Mouse (Mus musculus) neural tube, embryonic 13.5 days (tissue): ENCODE measurements around the gene Ikzf1. TPM values are rescaled to one million over a fixed set of nuclear protein-coding genes. Genes with fewer than 3 reads are reported as not detected.

Source experiments
- ATAC-seq: fragments of 200-750 bp; cut with Nextera tagmentation; 2 replicates; pipeline ENCODE4 v1.8.0; 2017; ENCODE audit warnings: low read depth, mild to moderate bottlenecking, moderate TSS enrichment, moderate library complexity
- H3K27ac ChIP-seq: fragments of 300-500 bp; sonication (generic); replicated peaks from 2 replicates; pipeline ENCODE4 v1.5.1; 2015; ENCODE audit warnings: moderate library complexity, mild to moderate bottlenecking, inconsistent platforms
- H3K27me3 ChIP-seq: fragments of 300-500 bp; sonication (generic); 2 replicates; pipeline ENCODE4 v1.6.1; 2015; ENCODE audit warnings: mild to moderate bottlenecking, inconsistent platforms
- H3K36me3 ChIP-seq: fragments of 300-500 bp; sonication (generic); 2 replicates; pipeline ENCODE4 v1.6.1; 2015; ENCODE audit warnings: mild to moderate bottlenecking, inconsistent platforms
- H3K4me1 ChIP-seq: fragments of 300-500 bp; sonication (generic); replicated peaks from 2 replicates; pipeline ENCODE4 v1.6.1; 2015; ENCODE audit warnings: inconsistent platforms
- H3K4me2 ChIP-seq: fragments of 300-500 bp; sonication (generic); 2 replicates; pipeline ENCODE4 v1.6.1; 2015; ENCODE audit warnings: inconsistent platforms, mild to moderate bottlenecking, moderate library complexity
- H3K4me3 ChIP-seq: fragments of 300-500 bp; sonication (generic); 2 replicates; pipeline ENCODE4 v1.5.1; 2015; ENCODE audit warnings: mild to moderate bottlenecking, inconsistent platforms
- H3K9ac ChIP-seq: fragments of 300-500 bp; sonication (generic); 2 replicates; pipeline ENCODE4 v1.6.1; 2015; ENCODE audit warnings: moderate library complexity, mild to moderate bottlenecking, inconsistent platforms
- H3K9me3 ChIP-seq: fragments of 300-500 bp; sonication (generic); 2 replicates; pipeline ENCODE4 v1.6.1; 2016; ENCODE audit warnings: inconsistent platforms
- WGBS: fragments of 180-500 bp; shearing (Covaris S2); methylation state at CpG from one replicate; pipeline ENCODE4 v1.1.7; 2015; 5-methylcytosine and 5-hydroxymethylcytosine counted together
- polyA plus RNA-seq: library from polyadenylated mRNA; unstranded; fragments of >200 nt; fragmentation: Nextera tagmentation; extraction: Ambion mirVana; gene quantifications from 2 replicates; pipeline ENCODE4 v1.2.1, GENCODE M21; 2015

Gene Ikzf1
- polyA plus RNA-seq, 1 experiment from 2014 or later, result 0.38 TPM

GRCm38 (mm10) chr11:11692558-11693166 lies 7.9 kb downstream of the Ikzf1 start:
- Histone ChIP-seq H3K4me2 (no peak overlapping the region), H3K9me3 (no peaks in the 10 kb centered on the region), H3K36me3 (no peaks in the 10 kb centered on the region), H3K4me3 (no peak overlapping the region), H3K4me1 (no peaks in the 10 kb centered on the region), H3K9ac (no peak overlapping the region), H3K27ac (no peak overlapping the region), H3K27me3 (peaks cover 17% of the 10 kb centered on the region)
- 90% methylated on average over 10 of the region's 10 CpGs for WGBS
- ATAC-seq, result no peak

- H3K27me3 ChIP-seq, result peaks cover 9% of the 10 kb centered on the region; the same call in 1 of the 2 replicates
- 91% methylated on average over 3 of the region's 3 CpGs for WGBS
Measured at GRCm38 (mm10) chr11:11693446-11693845, 8.6 kb downstream of the Ikzf1 start.

GRCm38 (mm10) chr11:11694072-11694471 lies 9.3 kb downstream of the Ikzf1 start:
- no peaks in the 10 kb centered on the region for H3K9me3 ChIP-seq
- H3K27me3 ChIP-seq, result peaks cover 4% of the 10 kb centered on the region; the same call in 1 of the 2 replicates
- no peak overlapping the region for H3K9ac ChIP-seq
- H3K27ac ChIP-seq, result no peak overlapping the region
- H3K36me3 ChIP-seq, result no peaks in the 10 kb centered on the region
- H3K4me2 ChIP-seq, result no peak overlapping the region
- no peaks in the 10 kb centered on the region for H3K4me1 ChIP-seq
- no peak overlapping the region for H3K4me3 ChIP-seq
- ATAC-seq, result no peak
- WGBS, result 86% methylated on average over 2 of the region's 2 CpGs

More at GRCm38 (mm10) chr11:11693446-11693845, 8.6 kb downstream of the Ikzf1 start:
- no peaks in the 10 kb centered on the region for H3K4me1 ChIP-seq
- H3K4me2 ChIP-seq, result no peak overlapping the region
- H3K9ac ChIP-seq, result no peak overlapping the region
- no peaks in the 10 kb centered on the region for H3K36me3 ChIP-seq
- H3K4me3 ChIP-seq, result no peak overlapping the region
- ATAC-seq, result no peak
- no peaks in the 10 kb centered on the region for H3K9me3 ChIP-seq
- H3K27ac ChIP-seq, result no peak overlapping the region

DNA sequence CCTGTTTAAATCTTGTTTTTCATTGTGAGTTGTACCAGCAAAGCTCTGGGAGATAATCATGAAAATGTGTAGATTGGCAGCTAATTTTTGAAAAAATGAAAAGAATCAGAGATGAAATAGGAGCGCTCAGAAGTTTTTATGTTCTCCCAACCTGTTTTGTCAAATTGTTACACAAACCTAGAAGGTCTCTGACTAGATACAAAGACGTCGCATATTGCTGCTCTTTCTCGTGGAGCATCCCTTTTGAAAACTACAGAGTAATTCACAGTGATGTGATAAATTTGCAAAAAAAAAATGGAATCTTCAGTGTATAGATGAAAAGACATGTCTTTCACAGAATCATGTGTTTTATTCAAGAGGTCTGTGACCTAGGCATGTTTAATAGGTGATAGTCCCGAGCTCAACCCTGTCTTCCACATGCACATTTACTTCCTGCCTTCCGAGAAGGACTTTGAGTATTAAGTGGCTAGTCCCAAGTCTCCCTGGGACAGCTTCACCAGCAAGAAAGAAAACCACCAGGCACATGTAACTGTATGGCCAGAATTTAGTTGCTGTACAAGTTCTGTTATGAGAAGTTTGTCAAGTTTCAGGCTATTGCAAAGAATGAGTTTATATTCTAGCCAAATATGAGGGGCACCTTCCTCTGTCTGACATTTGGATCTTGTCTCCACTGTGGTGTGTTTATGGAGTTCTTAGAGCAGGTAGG lies 9.8 kb downstream of the Ikzf1 start:
- Histone ChIP-seq H3K36me3 (no peaks in the 10 kb centered on the region), H3K27me3 (0 out of 2 replicates have a peak, but pooled peaks cover 3% of the 10 kb centered on the region), H3K27ac (no peak overlapping the region), H3K9ac (no peak overlapping the region), H3K4me2 (no peak overlapping the region), H3K4me3 (no peak overlapping the region), H3K9me3 (no peaks in the 10 kb centered on the region), H3K4me1 (no peaks in the 10 kb centered on the region)
- ATAC-seq, result no peak
- 87% methylated on average over 6 of the region's 6 CpGs for WGBS

DNA sequence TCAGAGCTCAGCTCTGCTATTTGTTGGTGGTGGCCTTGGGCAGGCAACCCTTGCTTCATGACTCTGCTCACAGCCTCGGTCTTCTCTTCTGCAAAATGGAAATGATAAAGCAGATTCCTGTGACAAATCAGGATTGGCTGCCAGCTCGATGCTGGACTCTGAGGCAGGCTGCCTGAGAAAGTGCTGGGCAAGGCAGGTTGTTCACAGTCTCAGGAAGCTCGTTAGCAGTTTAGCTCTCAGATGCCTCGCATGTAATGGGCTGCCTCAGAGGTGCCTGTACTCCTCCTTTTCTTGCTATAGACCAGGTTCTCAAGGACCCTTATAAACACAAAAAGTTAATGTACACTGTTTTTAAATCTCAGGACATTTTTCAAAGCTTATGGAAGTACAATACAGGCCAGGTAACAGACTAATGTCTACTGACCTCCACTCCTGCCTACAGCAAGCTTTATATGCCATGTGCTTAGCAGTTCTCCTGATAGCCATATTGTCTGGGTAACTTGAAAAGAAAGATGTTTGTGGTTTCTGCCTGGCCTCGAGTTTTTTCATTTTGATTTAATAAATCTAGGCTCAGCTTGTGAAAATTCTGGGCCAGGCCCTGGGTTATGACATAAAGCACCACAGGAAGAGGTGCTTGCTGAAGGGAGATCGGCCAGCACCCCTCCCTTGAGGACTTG lies 10.5 kb downstream of the Ikzf1 start:
- H3K9ac ChIP-seq, result no peak overlapping the region
- H3K4me3 ChIP-seq, result no peak overlapping the region
- WGBS, result 67% methylated on average over 6 of the region's 6 CpGs
- H3K9me3 ChIP-seq, result no peaks in the 10 kb centered on the region
- H3K27ac ChIP-seq, result no peak overlapping the region
- H3K4me2 ChIP-seq, result no peak overlapping the region
- H3K27me3 ChIP-seq, result 0 out of 2 replicates have a peak, but pooled peaks cover 1% of the 10 kb centered on the region
- no peaks in the 10 kb centered on the region for H3K36me3 ChIP-seq
- no peak for ATAC-seq
- no peaks in the 10 kb centered on the region for H3K4me1 ChIP-seq

DNA sequence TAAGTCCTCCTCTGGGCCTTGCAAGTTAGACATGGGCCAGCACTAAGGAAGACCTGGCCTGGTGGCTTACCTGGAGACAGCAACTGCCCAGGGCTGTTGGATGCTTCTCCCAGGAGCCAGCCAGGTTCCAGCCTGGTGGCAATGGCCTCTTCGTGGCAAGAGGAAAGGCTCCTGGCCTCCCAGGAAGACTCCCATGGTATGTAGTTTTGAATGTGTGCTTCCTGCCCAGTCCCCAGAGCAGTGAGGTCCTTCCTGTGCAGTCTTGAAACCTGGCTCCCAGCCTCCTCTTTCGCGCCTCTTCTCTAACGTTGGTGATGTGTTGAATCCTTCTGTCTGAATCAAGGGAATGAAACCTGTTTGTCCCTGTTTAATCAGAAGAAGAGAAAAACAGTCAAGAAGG lies 11.1 kb downstream of the Ikzf1 start:
- H3K36me3 ChIP-seq, result no peaks in the 10 kb centered on the region
- ATAC-seq, result no peak
- H3K27me3 ChIP-seq, result no peaks in the 10 kb centered on the region
- H3K4me3 ChIP-seq, result no peak overlapping the region
- no peak overlapping the region for H3K27ac ChIP-seq
- H3K9ac ChIP-seq, result no peak overlapping the region
- 90% methylated on average over 4 of the region's 4 CpGs for WGBS
- H3K4me1 ChIP-seq, result no peaks in the 10 kb centered on the region
- H3K9me3 ChIP-seq, result no peaks in the 10 kb centered on the region
- no peak overlapping the region for H3K4me2 ChIP-seq

DNA sequence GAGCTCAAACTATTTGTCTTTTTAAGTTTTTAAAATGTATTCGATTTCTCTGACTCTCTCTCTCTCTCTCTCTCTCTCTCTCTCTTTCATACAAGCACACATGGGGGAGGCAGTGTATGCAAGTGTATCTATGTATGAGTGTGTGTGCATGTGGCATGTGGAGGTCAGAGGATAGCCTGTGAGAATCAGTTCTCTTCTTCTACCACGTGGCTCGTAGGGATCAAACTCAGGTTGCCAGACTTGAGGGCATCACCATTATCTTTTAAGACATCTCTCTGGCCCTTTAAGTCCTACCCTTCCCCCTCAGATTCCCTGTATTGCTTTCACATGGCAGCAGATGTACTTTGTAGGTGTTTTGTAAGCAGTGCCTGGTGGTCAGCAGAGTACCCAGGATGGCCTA lies 12.0 kb downstream of the Ikzf1 start:
- H3K9me3 ChIP-seq, result no peaks in the 10 kb centered on the region
- no peaks in the 10 kb centered on the region for H3K27me3 ChIP-seq
- H3K4me2 ChIP-seq, result no peak overlapping the region
- no peak overlapping the region for H3K4me3 ChIP-seq
- H3K27ac ChIP-seq, result no peak overlapping the region
- H3K36me3 ChIP-seq, result no peaks in the 10 kb centered on the region
- ATAC-seq, result no peak
- H3K4me1 ChIP-seq, result no peaks in the 10 kb centered on the region
- no peak overlapping the region for H3K9ac ChIP-seq
- WGBS, result 93% methylated on average over 3 of the region's 3 CpGs

DNA sequence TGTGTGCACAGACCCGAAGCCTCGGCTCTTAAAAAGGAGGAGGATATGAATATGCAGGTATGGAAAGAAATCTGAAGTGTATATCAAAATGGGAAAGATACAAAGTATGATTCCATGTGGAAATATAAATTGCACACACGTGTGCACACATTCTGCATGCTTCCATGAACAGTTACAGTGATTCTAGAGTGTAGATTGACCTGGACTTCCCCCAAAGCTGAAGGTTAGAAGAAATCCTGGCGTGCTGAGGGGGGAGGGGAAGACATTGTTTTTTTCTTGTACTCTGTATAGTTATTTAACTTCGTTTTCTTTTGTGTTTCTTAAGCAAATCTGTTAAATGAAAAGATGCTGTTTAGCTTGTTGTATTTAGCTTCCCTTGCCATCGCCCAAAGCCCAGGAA lies 16.6 kb downstream of the Ikzf1 start:
- Histone ChIP-seq H3K9me3 (no peaks in the 10 kb centered on the region), H3K27me3 (no peaks in the 10 kb centered on the region), H3K27ac (no peak overlapping the region), H3K4me2 (no peak overlapping the region), H3K36me3 (no peaks in the 10 kb centered on the region), H3K9ac (no peak overlapping the region), H3K4me1 (no peaks in the 10 kb centered on the region), H3K4me3 (no peak overlapping the region)
- 73% methylated on average over 6 of the region's 6 CpGs for WGBS
- ATAC-seq, result no peak

DNA sequence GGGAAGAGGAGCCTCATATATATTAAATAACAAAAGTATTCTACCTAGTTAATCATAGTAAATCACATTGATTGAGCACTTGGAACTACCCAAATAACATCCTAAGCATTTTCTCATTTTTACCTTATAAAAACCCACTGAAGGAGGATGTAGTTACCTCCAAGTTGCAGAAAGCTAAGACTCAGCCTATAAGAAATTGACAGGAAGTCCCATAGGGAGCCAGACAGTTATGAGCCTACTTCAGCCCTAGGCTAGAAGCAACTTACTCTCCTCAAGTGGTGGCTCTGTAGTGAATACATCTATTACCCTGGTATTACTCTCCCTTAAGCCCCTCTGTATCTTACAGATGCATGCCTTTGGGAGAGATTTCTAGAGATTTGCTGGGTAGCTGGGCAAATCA lies 19.0 kb downstream of the Ikzf1 start:
- no peak overlapping the region for H3K4me2 ChIP-seq
- no peaks in the 10 kb centered on the region for H3K27me3 ChIP-seq
- no peaks in the 10 kb centered on the region for H3K36me3 ChIP-seq
- H3K9ac ChIP-seq, result no peak overlapping the region
- H3K27ac ChIP-seq, result no peak overlapping the region
- H3K4me1 ChIP-seq, result no peaks in the 10 kb centered on the region
- ATAC-seq, result no peak
- no peak overlapping the region for H3K4me3 ChIP-seq
- H3K9me3 ChIP-seq, result no peaks in the 10 kb centered on the region

GRCm38 (mm10) chr11:11708154-11708719 lies 23.4 kb downstream of the Ikzf1 start:
- Histone ChIP-seq H3K27me3 (no peaks in the 10 kb centered on the region), H3K4me3 (no peak overlapping the region), H3K4me2 (no peak overlapping the region), H3K9me3 (no peaks in the 10 kb centered on the region), H3K27ac (no peak overlapping the region), H3K4me1 (no peaks in the 10 kb centered on the region), H3K9ac (no peak overlapping the region), H3K36me3 (no peaks in the 10 kb centered on the region)
- ATAC-seq, result no peak
- WGBS, result 94% methylated on average over 9 of the region's 9 CpGs

- Histone ChIP-seq H3K36me3 (no peaks in the 10 kb centered on the region), H3K4me2 (no peak overlapping the region), H3K27ac (no peak overlapping the region), H3K27me3 (no peaks in the 10 kb centered on the region), H3K4me3 (no peak overlapping the region), H3K9me3 (no peaks in the 10 kb centered on the region), H3K9ac (no peak overlapping the region), H3K4me1 (no peaks in the 10 kb centered on the region)
- 85% methylated on average over 6 of the region's 6 CpGs for WGBS
- no peak for ATAC-seq
Measured at GRCm38 (mm10) chr11:11709311-11709710, 24.5 kb downstream of the Ikzf1 start.

GRCm38 (mm10) chr11:11710718-11711117 lies 25.9 kb downstream of the Ikzf1 start:
- H3K9ac ChIP-seq, result no peak overlapping the region
- no peak overlapping the region for H3K4me2 ChIP-seq
- H3K27ac ChIP-seq, result no peak overlapping the region
- no peak for ATAC-seq
- H3K9me3 ChIP-seq, result no peaks in the 10 kb centered on the region
- H3K4me1 ChIP-seq, result no peaks in the 10 kb centered on the region
- H3K27me3 ChIP-seq, result no peaks in the 10 kb centered on the region
- H3K36me3 ChIP-seq, result no peaks in the 10 kb centered on the region
- no peak overlapping the region for H3K4me3 ChIP-seq
